Mouse (Mus musculus): ENCODE results near the gene Gm5771.
"Not testable (repeated sequence)": the region's sequence is repeated elsewhere in the genome, so short reads cannot be mapped to it uniquely, and the experiment has no call there.

Gm5771 gene

DNA sequence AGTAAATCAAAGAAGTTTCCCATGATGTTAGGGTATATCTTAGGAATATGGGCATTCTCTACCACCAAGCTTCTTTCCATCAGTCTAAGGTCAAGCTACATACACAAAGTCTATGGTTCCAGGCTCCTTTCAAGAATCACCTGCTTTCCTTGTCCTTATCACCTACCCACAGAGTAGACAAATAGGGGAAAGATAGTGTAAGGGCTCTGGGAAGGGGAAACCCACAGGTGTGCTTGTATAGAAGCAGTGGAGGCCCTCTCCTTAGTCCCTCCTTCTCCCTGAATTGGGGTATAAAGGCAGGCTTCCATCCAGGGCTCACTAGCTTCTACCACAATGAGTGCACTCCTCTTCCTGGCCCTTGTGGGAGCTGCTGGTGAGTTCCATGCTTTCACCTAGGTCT lies at the start of gene Gm5771:
Gm5771 (plus strand) TSS at position 301 of the 400 bp plus-strand sequence.
- DNase-seq (ENCODE audit: low read depth): not testable (repeated sequence)

DNA sequence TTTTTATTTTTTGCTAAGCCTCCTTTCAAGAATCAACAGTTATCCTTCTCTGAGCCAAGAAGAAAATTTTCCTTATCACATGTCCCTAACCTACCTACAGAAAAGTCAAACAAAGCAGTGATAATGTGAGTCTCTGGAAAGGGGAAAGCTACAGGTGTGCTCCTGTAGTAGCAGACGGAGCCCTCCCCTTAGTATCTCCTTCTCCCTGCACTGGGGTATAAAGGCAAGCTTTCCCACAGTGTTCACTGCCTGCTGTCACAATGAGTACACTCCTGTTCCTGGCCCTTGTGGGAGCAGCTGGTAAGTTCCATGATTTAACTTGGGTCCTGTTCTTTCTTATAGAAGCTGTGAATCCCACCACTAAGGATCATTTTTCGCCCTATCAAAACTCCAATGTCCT lies 38.2 kb upstream of the Gm5771 start, which contains the start of gene Try10:
Try10 (plus strand) TSS at position 174 of the 400 bp plus-strand sequence.
- DNase-seq (ENCODE audit: low read depth): no peak

DNA sequence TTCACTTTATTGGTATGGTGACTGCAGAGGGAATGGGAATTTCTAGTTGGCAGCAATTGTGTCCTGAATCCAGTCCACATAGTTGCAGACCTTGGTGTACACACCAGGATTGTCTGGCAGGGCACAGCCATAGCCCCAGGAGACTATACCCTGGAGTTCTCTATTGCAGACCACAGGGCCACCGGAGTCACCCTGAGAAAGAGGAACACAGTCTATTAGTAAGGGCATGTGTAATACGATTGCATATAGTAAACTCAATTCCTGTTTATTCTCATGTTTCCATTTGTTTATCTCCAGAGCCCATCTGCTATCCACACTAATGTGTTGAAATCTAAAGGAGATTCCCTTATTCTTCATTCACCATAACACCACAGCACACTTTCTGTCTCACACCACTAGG lies 18.4 kb upstream of the Gm5771 start:
- not testable (repeated sequence) for DNase-seq (ENCODE audit: low read depth)

DNA sequence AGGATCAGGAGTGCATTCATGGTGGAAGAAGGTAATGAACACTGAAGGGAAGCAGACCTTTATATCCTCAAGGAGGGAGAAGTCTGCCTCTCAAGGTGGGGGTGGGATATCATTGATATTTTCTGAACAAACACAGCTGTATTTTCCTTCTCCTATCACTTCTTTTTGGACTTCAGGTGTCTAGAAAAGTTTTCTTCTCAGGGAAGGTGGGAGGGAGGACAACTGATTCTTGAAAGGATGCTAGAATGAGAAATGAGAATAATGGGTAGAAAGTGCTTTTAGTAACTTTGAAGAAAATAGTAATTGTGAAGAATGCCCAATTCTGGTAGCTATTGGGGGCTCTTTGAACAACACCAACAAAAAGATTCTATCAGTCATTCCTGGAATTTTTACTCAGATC lies 14.6 kb upstream of the Gm5771 start, which contains the start of gene Prss3:
Prss3 (minus strand) TSS at position 101 of the 400 bp plus-strand sequence.
- DNase-seq (ENCODE audit: low read depth): not testable (repeated sequence)

- no peak for DNase-seq (ENCODE audit: low read depth)
Observed at GRCm38 (mm10) chr6:41386781-41387180, 5.4 kb upstream of the Gm5771 start.

DNA sequence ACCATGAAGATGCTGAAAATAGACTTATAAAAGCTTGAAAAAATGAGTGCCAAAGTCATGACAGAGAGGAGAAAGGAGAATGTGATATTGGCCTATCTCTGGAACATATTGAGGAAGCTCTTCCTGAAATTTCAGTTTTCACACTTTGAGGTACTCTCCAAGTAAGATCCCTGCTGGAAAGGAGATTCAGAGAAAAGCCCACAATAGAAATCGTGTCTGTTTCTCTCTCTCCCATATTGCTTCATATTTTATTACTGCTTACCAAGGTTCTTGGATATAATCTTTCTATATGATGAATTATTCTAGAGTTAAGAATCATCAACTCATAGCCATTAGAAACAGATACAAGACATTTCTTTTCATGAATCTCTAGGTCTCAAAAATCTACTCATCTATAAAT lies 516 bp upstream of the Gm5771 start:
- not testable (repeated sequence) for DNase-seq (ENCODE audit: low read depth)

GRCm38 (mm10) chr6:41442261-41442660 lies 50.1 kb downstream of the Gm5771 start:
- not testable (repeated sequence) for DNase-seq (ENCODE audit: low read depth)

- DNase-seq (ENCODE audit: low read depth): not testable (repeated sequence)
Observed at GRCm38 (mm10) chr6:41446045-41446444, 53.9 kb downstream of the Gm5771 start, which contains the start of gene Gm10334. Gm10334 (minus strand) TSS chr6:41446145.

Measured in c-Kit-positive CD71-negative TER-119-negative erythroid progenitor cells, embryonic 14.5 days (primary cell).